ENCODE assay signal across 24 mouse cellular contexts in the genomic region with DNA sequence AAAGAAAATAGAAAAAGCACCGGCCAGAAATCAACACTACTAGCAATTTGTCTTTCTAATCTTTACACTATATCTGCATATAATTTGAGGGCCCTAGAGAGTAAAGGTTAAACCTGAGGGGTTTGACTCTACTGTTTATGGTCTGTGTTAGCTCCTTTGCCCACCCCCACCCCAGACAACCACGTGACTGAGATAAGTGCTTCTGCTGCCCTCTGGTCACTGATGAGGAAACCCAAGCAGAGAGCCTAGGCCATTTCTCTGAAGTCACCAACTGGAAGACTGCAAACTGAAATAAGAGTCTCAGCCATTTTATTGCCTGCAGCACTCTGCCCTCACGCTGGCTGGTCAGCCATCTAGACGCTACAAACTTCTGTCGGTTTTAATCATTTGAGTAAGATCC. TPM values are rescaled to one million over a fixed set of nuclear protein-coding genes. Genes with fewer than 3 reads are reported as not detected.
A peak's percentile ranks its signal among the peaks of the same experiment; 100 is the strongest.
DNase-seq lines count a peak whose midpoint lies in the region; ATAC-seq and TF ChIP-seq lines count a peak whose summit lies in the region.
"Had no signal": no experiment of that assay in that cellular context is flagged by ENCODE, and none has a peak within 500 bp of the region (broad histone marks: within the 10 kb centered on the region; RNA-seq: fewer than 3 reads in every experiment).

No protein-coding gene starts in this region.

- no peak overlapping the region for H3K4me2 ChIP-seq in kidney, postnatal 0 days (ENCODE audit: low read length)
- H3K4me2 ChIP-seq: forebrain, embryonic 13.5 days; heart, embryonic 12.5 days; hindbrain, embryonic 15.5 days had no signal

- H3K36me3 ChIP-seq in kidney, adult 2 months (ENCODE audit: control insufficient read depth, insufficient read depth, low read length), result no peaks in the 10 kb centered on the region
- H3K36me3 ChIP-seq in kidney, postnatal 0 days (ENCODE audit: insufficient read depth, low read length), result no peaks in the 10 kb centered on the region
- H3K36me3 ChIP-seq in MEL (ENCODE audit: control insufficient read depth in 1 of 2, insufficient read depth in 2 of 2, low read length in 2 of 2), result peaks cover 0 to 26% of the 10 kb centered on the region in 2 experiments; a peak in 2 of 4 replicates
- H3K36me3 ChIP-seq: embryonic facial prominence, embryonic 10.5 days; heart, embryonic 12.5 days; hindbrain, embryonic 15.5 days had no signal

- no peak for TF ChIP-seq CTCF in kidney, adult 2 months (conservative IDR thresholded peaks at IDR 0.05; ENCODE audit: insufficient read depth, insufficient read length, low read depth, low read length)
- TF ChIP-seq CTCF in kidney, postnatal 0 days (IDR thresholded peaks at IDR 0.05; ENCODE audit: low read depth), result no peak
- TF ChIP-seq CTCF in MEL (IDR thresholded peaks at IDR 0.05 in 2 of 3, conservative IDR thresholded peaks at IDR 0.05 in 1 of 3; ENCODE audit: control insufficient read depth in 1 of 3, insufficient read depth in 1 of 3, low read depth in 2 of 3, low read length in 3 of 3, poor library complexity in 1 of 3, severe bottlenecking in 1 of 3), result no peak

- no peak for TF ChIP-seq EP300 in MEL (IDR thresholded peaks at IDR 0.05; ENCODE audit: low read depth in 1 of 2, low read length in 2 of 2)

- peaks cover 13% of the 10 kb centered on the region for H3K4me1 ChIP-seq in kidney, adult 2 months (ENCODE audit: control insufficient read depth, insufficient read depth, low read length)
- peaks cover 11% of the 10 kb centered on the region for H3K4me1 ChIP-seq in kidney, postnatal 0 days (replicated peaks; ENCODE audit: insufficient read depth, low read length)
- peaks cover 11 to 45% of the 10 kb centered on the region in 2 experiments for H3K4me1 ChIP-seq in MEL (ENCODE audit: control insufficient read depth in 1 of 2, insufficient read depth in 2 of 2, low read length in 2 of 2)

- no peak for ATAC-seq in kidney, postnatal 0 days (replicated peaks; ENCODE audit: low FRiP score, low read depth)
- ATAC-seq: forebrain, embryonic 13.5 days had no signal

- no peak overlapping the region for H3K9ac ChIP-seq in kidney, postnatal 0 days (ENCODE audit: low read depth, low read length)
- H3K9ac ChIP-seq in MEL (ENCODE audit: control insufficient read depth, low read depth, low read length, poor library complexity, severe bottlenecking), result peak overlapping the region; percentile 32
- H3K9ac ChIP-seq: forebrain, embryonic 13.5 days; heart, embryonic 12.5 days; hindbrain, embryonic 15.5 days had no signal

- no peaks in the 10 kb centered on the region for H3K9me3 ChIP-seq in kidney, postnatal 0 days (replicated peaks; ENCODE audit: low read length)
- no peaks in the 10 kb centered on the region for H3K9me3 ChIP-seq in MEL (replicated peaks; ENCODE audit: insufficient read depth, low read length)
- H3K9me3 ChIP-seq: embryonic facial prominence, embryonic 10.5 days; forebrain, embryonic 13.5 days; heart, embryonic 12.5 days; hindbrain, embryonic 15.5 days had no signal

- H3K27ac ChIP-seq in kidney, adult 2 months (ENCODE audit: insufficient read depth, low read depth, low read length), result peak overlapping the region; percentile 57; the same call in 1 of the 2 replicates
- peak overlapping the region; percentile 69 for H3K27ac ChIP-seq in kidney, postnatal 0 days
- peak overlapping the region; percentile 21; the same call in 1 of the 2 replicates for H3K27ac ChIP-seq in MEL (ENCODE audit: control insufficient read depth, low read depth, low read length)
- H3K27ac ChIP-seq: embryonic facial prominence, embryonic 10.5 days; forebrain, embryonic 13.5 days; hindbrain, embryonic 15.5 days had no signal

- DNase-seq in kidney, adult 2 months, result no peak
- no peak for DNase-seq in kidney, postnatal 10 days
- no peak for DNase-seq in kidney, postnatal 0 days (ENCODE audit: low spot score)
- DNase-seq in kidney, adult 11 months, result no peak
- DNase-seq in MEL (ENCODE audit: low read depth, low spot score), result no peak
- DNase-seq in yolk sac, embryonic 10.5 days (ENCODE audit: low spot score), result peak; percentile 69
- DNase-seq in lung, postnatal 10 days, result no peak
- DNase-seq: adrenal gland, postnatal 14 days; cerebellum, adult 11-12 months; cerebellum, adult 9-11 months; gastrocnemius, adult 2 months; gastrocnemius, postnatal 25 days; heart, postnatal 36 days had no signal

- 45% methylated on average over 5 of the region's 5 CpGs for WGBS in kidney, adult 2 months
- WGBS in kidney, postnatal 0 days, result 36% methylated on average over 5 of the region's 5 CpGs

- H3K79me2 ChIP-seq in MEL (ENCODE audit: control insufficient read depth, insufficient read depth, low read length, poor library complexity), result no peaks in the 10 kb centered on the region; the same call in 1 of the 2 replicates

- no peaks in the 10 kb centered on the region for H3K27me3 ChIP-seq in kidney, adult 2 months (replicated peaks; ENCODE audit: control insufficient read depth, insufficient read depth, low read length)
- no peaks in the 10 kb centered on the region for H3K27me3 ChIP-seq in kidney, postnatal 0 days (ENCODE audit: insufficient read depth, low read length)
- H3K27me3 ChIP-seq in MEL (ENCODE audit: control insufficient read depth in 1 of 2, insufficient read depth in 2 of 2, low read length in 2 of 2), result no peaks in the 10 kb centered on the region
- H3K27me3 ChIP-seq: heart, embryonic 12.5 days; hindbrain, embryonic 15.5 days had no signal

- TF ChIP-seq POLR2A in kidney, adult 2 months (IDR thresholded peaks at IDR 0.05; ENCODE audit: low read depth, low read length), result no peak
- no peak for TF ChIP-seq POLR2A in MEL (IDR thresholded peaks at IDR 0.05; ENCODE audit: control insufficient read depth in 1 of 2, insufficient read depth in 1 of 2, low read depth in 1 of 2, low read length in 2 of 2, poor library complexity in 1 of 2)

- TF ChIP-seq RAD21 in MEL (IDR thresholded peaks at IDR 0.05; ENCODE audit: low read depth, low read length), result no peak

- no peak overlapping the region for H3K4me3 ChIP-seq in kidney, adult 2 months (ENCODE audit: insufficient read depth, low read depth, low read length)
- H3K4me3 ChIP-seq in kidney, postnatal 0 days (replicated peaks; ENCODE audit: low read depth, low read length), result no peak overlapping the region
- H3K4me3 ChIP-seq in MEL (ENCODE audit: control insufficient read depth in 1 of 2, insufficient read depth in 1 of 2, low read depth in 2 of 2, low read length in 2 of 2), result peak overlapping the region; percentile 16 to 30; a peak in 3 of 4 replicates
- H3K4me3 ChIP-seq: embryonic facial prominence, embryonic 10.5 days; forebrain, embryonic 13.5 days; gastrocnemius, adult 2 months; heart, embryonic 12.5 days; hindbrain, embryonic 15.5 days had no signal

TF ChIP-seq in MEL, 35 proteins besides CTCF, POLR2A, EP300 and RAD21:
- TF ChIP-seq KAT2A (conservative IDR thresholded peaks at IDR 0.05; ENCODE audit: low read depth, low read length) (no peak), USF2 (IDR thresholded peaks at IDR 0.05; ENCODE audit: borderline replicate concordance in 1 of 2, insufficient read depth in 1 of 2, low read depth in 1 of 2, low read length in 2 of 2) (peak in 1 of 2 experiments; percentile 25; a peak in 1 of 4 replicates), USF1 (IDR thresholded peaks at IDR 0.05; ENCODE audit: low read depth, low read length) (peak; percentile 78), GATA1 (IDR thresholded peaks at IDR 0.05; ENCODE audit: low read depth, low read length) (no peak), HCFC1 (IDR thresholded peaks at IDR 0.05; ENCODE audit: low read depth, low read length) (no peak), MEF2A (IDR thresholded peaks at IDR 0.05; ENCODE audit: extremely low read depth, insufficient replicate concordance, low read depth, low read length, poor library complexity, severe bottlenecking) (no peak)

RNA-seq across cellular contexts. Expression of a gene that starts 3.4 kb away (rescaled TPM):
- polyA plus RNA-seq in kidney, adult 2 months (2012; rRNA removed), result 56.8 and 63.6 TPM in 2 replicates
- 21.0 and 21.2 TPM in 2 replicates for polyA plus RNA-seq in kidney, postnatal 0 days (2015; fragmentation: Nextera tagmentation; extraction: Ambion mirVana)
- total RNA-seq in MEL (2012; rRNA removed), result 3.1 and 3.3 TPM in 2 replicates
- polyA plus RNA-seq in MEL (2012; ENCODE audit: insufficient read depth in 1 of 2, insufficient read length in 2 of 2, low read depth in 1 of 2, low replicate concordance in 2 of 2, missing spikeins in 1 of 2), result 1 to 10 TPM in 1 of 2 experiments, not detected in 1; 8.5 TPM

RNA-seq across cellular contexts. Expression of a gene that starts 44.7 kb away (rescaled TPM):
- polyA plus RNA-seq in kidney, adult 2 months (2012; rRNA removed), result 23.6 and 25.8 TPM in 2 replicates
- 12.9 and 15.7 TPM in 2 replicates for polyA plus RNA-seq in kidney, postnatal 0 days (2015; fragmentation: Nextera tagmentation; extraction: Ambion mirVana)
- total RNA-seq in MEL (2012; rRNA removed), result 1.8 and 2.0 TPM in 2 replicates
- polyA plus RNA-seq in MEL (2012; ENCODE audit: insufficient read depth in 1 of 2, insufficient read length in 2 of 2, low read depth in 1 of 2, low replicate concordance in 2 of 2, missing spikeins in 1 of 2), result 1 to 10 TPM in 1 of 2 experiments, not detected in 1; 3.0 TPM

RNA-seq across cellular contexts. Expression of a gene that starts 45.8 kb away (rescaled TPM):
- polyA plus RNA-seq in kidney, adult 2 months (2012; rRNA removed), result not detected in 2 replicates
- polyA plus RNA-seq in kidney, postnatal 0 days (2015; fragmentation: Nextera tagmentation; extraction: Ambion mirVana), result not detected in 2 replicates
- not detected in 2 replicates for total RNA-seq in MEL (2012; rRNA removed)
- not detected for polyA plus RNA-seq in MEL (2012; ENCODE audit: insufficient read depth in 1 of 2, insufficient read length in 2 of 2, low read depth in 1 of 2, low replicate concordance in 2 of 2, missing spikeins in 1 of 2)
- total RNA-seq: adrenal gland, postnatal 14 days; CH12.LX; ES-E14; gastrocnemius, adult 2 months; gastrocnemius, postnatal 25 days; granulocyte monocyte progenitor cell, adult 5-6 weeks; heart, adult 8-10 months; heart, postnatal 36 days had no signal
- polyA plus RNA-seq: embryonic facial prominence, embryonic 10.5 days; embryonic facial prominence, embryonic 14.5 days; forebrain, embryonic 13.5 days; heart, embryonic 12.5 days; heart, embryonic 16.5 days; hindbrain, embryonic 11.5 days; hindbrain, embryonic 15.5 days had no signal

RNA-seq across cellular contexts. Expression of a gene that starts 53.9 kb away (rescaled TPM):
- polyA plus RNA-seq in kidney, adult 2 months (2012; rRNA removed), result 16.4 and 18.8 TPM in 2 replicates
- 34.6 and 38.7 TPM in 2 replicates for polyA plus RNA-seq in kidney, postnatal 0 days (2015; fragmentation: Nextera tagmentation; extraction: Ambion mirVana)
- total RNA-seq in MEL (2012; rRNA removed), result 82.5 and 102 TPM in 2 replicates
- polyA plus RNA-seq in MEL (2012; ENCODE audit: insufficient read depth in 1 of 2, insufficient read length in 2 of 2, low read depth in 1 of 2, low replicate concordance in 2 of 2, missing spikeins in 1 of 2), result 100 to 1,000 TPM in 1 of 2 experiments, not detected in 1; 113 TPM

Comparison
In these comparisons a context has a peak if more than half of its experiments do, and no peak if none do; other contexts are left out.
1. H3K4me3 ChIP-seq: peak in MEL (2 of 2); none in kidney, adult 2 months (single experiment) and kidney, postnatal 0 days (single experiment).
2. Peak in every context shown above with its lines, with median percentiles within 50 percentile points of each other: H3K27ac ChIP-seq.